Mouse (Mus musculus): Measurements from ENCODE around the gene Blmh.

The Blmh gene

GRCm38 (mm10) chr11:76924759-76925236, at the start of gene Blmh:
Gene Blmh, plus strand, starts transcription at chr11:76924809.
- DNase-seq: no peak

GRCm38 (mm10) chr11:76879816-76880215, 44.8 kb upstream of the Blmh start:
- DNase-seq: no peak

- no peak for DNase-seq
Measured at GRCm38 (mm10) chr11:76884451-76884850, 40.2 kb upstream of the Blmh start.

- DNase-seq: no peak
Measured at GRCm38 (mm10) chr11:76889339-76890164, 35.1 kb upstream of the Blmh start.

- DNase-seq: no peak
Measured at GRCm38 (mm10) chr11:76891171-76891570, 33.4 kb upstream of the Blmh start.

GRCm38 (mm10) chr11:76891738-76892349, 32.8 kb upstream of the Blmh start:
- no peak for DNase-seq

- no peak for DNase-seq
Measured at GRCm38 (mm10) chr11:76892972-76893371, 31.6 kb upstream of the Blmh start.

- no peak for DNase-seq
Measured at GRCm38 (mm10) chr11:76893570-76893969, 31.0 kb upstream of the Blmh start.

- peak; percentile 52 for DNase-seq
Measured at GRCm38 (mm10) chr11:76894240-76894639, 30.4 kb upstream of the Blmh start.

- DNase-seq: no peak
Measured at GRCm38 (mm10) chr11:76896360-76896759, 28.2 kb upstream of the Blmh start.

- no peak for DNase-seq
Measured at GRCm38 (mm10) chr11:76897126-76897525, 27.5 kb upstream of the Blmh start.

- DNase-seq: no peak
Measured at GRCm38 (mm10) chr11:76897871-76898270, 26.7 kb upstream of the Blmh start.

GRCm38 (mm10) chr11:76898751-76899150, 25.9 kb upstream of the Blmh start:
- no peak for DNase-seq

- no peak for DNase-seq
Measured at GRCm38 (mm10) chr11:76899758-76900738, 24.6 kb upstream of the Blmh start.

- DNase-seq: no peak
Measured at GRCm38 (mm10) chr11:76901579-76902361, 22.8 kb upstream of the Blmh start, which contains the start of gene Tmigd1. Gene Tmigd1, plus strand, starts transcription at chr11:76902159.

- DNase-seq: no peak
Measured at GRCm38 (mm10) chr11:76904340-76904739, 20.3 kb upstream of the Blmh start.

GRCm38 (mm10) chr11:76908651-76909050, 16.0 kb upstream of the Blmh start:
- DNase-seq: no peak

GRCm38 (mm10) chr11:76911325-76912054, 13.1 kb upstream of the Blmh start:
- no peak for DNase-seq

GRCm38 (mm10) chr11:76912055-76912395, 12.6 kb upstream of the Blmh start:
- DNase-seq: peak; percentile 23

GRCm38 (mm10) chr11:76914366-76914765, 10.2 kb upstream of the Blmh start:
- DNase-seq: no peak

- no peak for DNase-seq
Measured at GRCm38 (mm10) chr11:76916539-76917229, 7.9 kb upstream of the Blmh start.

Measured in cerebellum, adult 11-12 months (tissue).